Mouse (Mus musculus): Measurements from ENCODE around the gene Tnrc18. TPM values are rescaled to one million over a fixed set of nuclear protein-coding genes. Genes with fewer than 3 reads are reported as not detected.

Tnrc18 gene
- polyA plus RNA-seq, 1 experiment from 2014 or later: 40.7 TPM

GRCm38 (mm10) chr5:142813722-142814111 is 3.7 kb downstream of the Tnrc18 start:
- WGBS: under 1% methylated on average over 23 of the region's 23 CpGs
- peaks cover 16% of the 10 kb centered on the region for H3K36me3 ChIP-seq
- no peak for ATAC-seq

GRCm38 (mm10) chr5:142812976-142813721 is 4.3 kb downstream of the Tnrc18 start:
- peak overlapping the region; percentile 99 for H3K4me2 ChIP-seq (replicated peaks)
- peaks cover 45% of the 10 kb centered on the region for H3K4me1 ChIP-seq (replicated peaks)
- peak overlapping the region; percentile 100 for H3K9ac ChIP-seq (replicated peaks)
- no peaks in the 10 kb centered on the region for H3K9me3 ChIP-seq
- no peaks in the 10 kb centered on the region for H3K27me3 ChIP-seq
- peak overlapping the region; percentile 100 for H3K4me3 ChIP-seq (replicated peaks)
- peak overlapping the region; percentile 100 for H3K27ac ChIP-seq
- peaks cover 19% of the 10 kb centered on the region for H3K36me3 ChIP-seq
- no peak for ATAC-seq
- 0% methylated on average over 18 of the region's 18 CpGs for WGBS

More at GRCm38 (mm10) chr5:142813722-142814111, 3.7 kb downstream of the Tnrc18 start:
- Histone ChIP-seq H3K9ac (replicated peaks) (peak overlapping the region; percentile 100), H3K4me3 (replicated peaks) (peak overlapping the region; percentile 100), H3K4me1 (replicated peaks) (peaks cover 45% of the 10 kb centered on the region), H3K4me2 (replicated peaks) (peak overlapping the region; percentile 99), H3K9me3 (no peaks in the 10 kb centered on the region), H3K27ac (peak overlapping the region; percentile 100), H3K27me3 (no peaks in the 10 kb centered on the region)

GRCm38 (mm10) chr5:142812621-142812975 is 4.9 kb downstream of the Tnrc18 start:
- peak overlapping the region; percentile 100 for H3K4me3 ChIP-seq (replicated peaks)
- H3K4me1 ChIP-seq (replicated peaks): peaks cover 45% of the 10 kb centered on the region
- 3% methylated on average over 8 of the region's 8 CpGs for WGBS
- ATAC-seq: no peak
- no peaks in the 10 kb centered on the region for H3K27me3 ChIP-seq
- H3K9ac ChIP-seq (replicated peaks): peak overlapping the region; percentile 100
- H3K36me3 ChIP-seq: peaks cover 24% of the 10 kb centered on the region
- peak overlapping the region; percentile 100 for H3K27ac ChIP-seq
- H3K9me3 ChIP-seq: no peaks in the 10 kb centered on the region
- H3K4me2 ChIP-seq (replicated peaks): peak overlapping the region; percentile 99

- Histone ChIP-seq H3K36me3 (peaks cover 31% of the 10 kb centered on the region), H3K27ac (peak overlapping the region; percentile 100), H3K27me3 (no peaks in the 10 kb centered on the region), H3K4me3 (replicated peaks) (peak overlapping the region; percentile 100), H3K9ac (replicated peaks) (peak overlapping the region; percentile 100), H3K4me2 (replicated peaks) (peak overlapping the region; percentile 99), H3K4me1 (replicated peaks) (peaks cover 45% of the 10 kb centered on the region), H3K9me3 (no peaks in the 10 kb centered on the region)
- ATAC-seq: no peak
- WGBS: 23% methylated on average over 8 of the region's 8 CpGs
Observed at GRCm38 (mm10) chr5:142811870-142812443, 5.5 kb downstream of the Tnrc18 start.

- peak overlapping the region; percentile 100 for H3K4me3 ChIP-seq (replicated peaks)
- ATAC-seq: no peak
- peak overlapping the region; percentile 100 for H3K9ac ChIP-seq (replicated peaks)
- H3K4me2 ChIP-seq (replicated peaks): peak overlapping the region; percentile 99
- H3K4me1 ChIP-seq (replicated peaks): peaks cover 51% of the 10 kb centered on the region
- peaks cover 35% of the 10 kb centered on the region for H3K36me3 ChIP-seq
- peak overlapping the region; percentile 48 for H3K27ac ChIP-seq
- H3K27me3 ChIP-seq: no peaks in the 10 kb centered on the region
- 15% methylated on average over 20 of the region's 20 CpGs for WGBS
- H3K9me3 ChIP-seq: no peaks in the 10 kb centered on the region
Observed at GRCm38 (mm10) chr5:142810710-142811599, 6.5 kb downstream of the Tnrc18 start.

- 88% methylated on average over 7 of the region's 7 CpGs for WGBS
Observed at GRCm38 (mm10) chr5:142807661-142808060, 9.8 kb downstream of the Tnrc18 start.

GRCm38 (mm10) chr5:142803746-142804145 is 13.7 kb downstream of the Tnrc18 start:
- H3K27me3 ChIP-seq: no peaks in the 10 kb centered on the region
- H3K4me2 ChIP-seq (replicated peaks): no peak overlapping the region
- peaks cover 76% of the 10 kb centered on the region for H3K4me1 ChIP-seq (replicated peaks)
- H3K36me3 ChIP-seq: peaks cover 31% of the 10 kb centered on the region
- no peak for ATAC-seq
- WGBS: 93% methylated on average over 1 of the region's 1 CpGs
- H3K4me3 ChIP-seq (replicated peaks): no peak overlapping the region
- H3K9ac ChIP-seq (replicated peaks): no peak overlapping the region
- no peaks in the 10 kb centered on the region for H3K9me3 ChIP-seq
- peak overlapping the region; percentile 70; the same call in 1 of the 2 replicates for H3K27ac ChIP-seq

More at GRCm38 (mm10) chr5:142807661-142808060, 9.8 kb downstream of the Tnrc18 start:
- Histone ChIP-seq H3K27me3 (no peaks in the 10 kb centered on the region), H3K36me3 (peaks cover 37% of the 10 kb centered on the region), H3K9me3 (no peaks in the 10 kb centered on the region), H3K4me1 (replicated peaks) (peaks cover 75% of the 10 kb centered on the region), H3K27ac (no peak overlapping the region), H3K4me2 (replicated peaks) (no peak overlapping the region), H3K9ac (replicated peaks) (no peak overlapping the region), H3K4me3 (replicated peaks) (no peak overlapping the region)
- ATAC-seq: no peak

- H3K4me1 ChIP-seq (replicated peaks): peaks cover 84% of the 10 kb centered on the region
- no peaks in the 10 kb centered on the region for H3K27me3 ChIP-seq
- no peaks in the 10 kb centered on the region for H3K9me3 ChIP-seq
- WGBS: 74% methylated on average over 4 of the region's 4 CpGs
- H3K4me3 ChIP-seq (replicated peaks): no peak overlapping the region
- ATAC-seq: no peak
- H3K9ac ChIP-seq (replicated peaks): no peak overlapping the region
- H3K27ac ChIP-seq: no peak overlapping the region
- 0 out of 2 replicates have a peak overlapping the region, but pooled peaks have one; percentile 4 for H3K4me2 ChIP-seq (replicated peaks)
- H3K36me3 ChIP-seq: peaks cover 28% of the 10 kb centered on the region
Observed at GRCm38 (mm10) chr5:142802884-142803283, 14.6 kb downstream of the Tnrc18 start.

GRCm38 (mm10) chr5:142801977-142802376 is 15.5 kb downstream of the Tnrc18 start:
- H3K9ac ChIP-seq (replicated peaks): peak overlapping the region; percentile 49; the same call in 1 of the 2 replicates
- peak overlapping the region; percentile 19; the same call in 1 of the 2 replicates for H3K4me2 ChIP-seq (replicated peaks)
- no peaks in the 10 kb centered on the region for H3K9me3 ChIP-seq
- peak overlapping the region; percentile 67 for H3K27ac ChIP-seq
- no peak for ATAC-seq
- peaks cover 22% of the 10 kb centered on the region for H3K36me3 ChIP-seq
- H3K27me3 ChIP-seq: no peaks in the 10 kb centered on the region
- H3K4me1 ChIP-seq (replicated peaks): peaks cover 93% of the 10 kb centered on the region
- no peak overlapping the region for H3K4me3 ChIP-seq (replicated peaks)
- 40% methylated on average over 2 of the region's 2 CpGs for WGBS

- H3K9ac ChIP-seq (replicated peaks): no peak overlapping the region
- H3K36me3 ChIP-seq: peaks cover 20% of the 10 kb centered on the region; the same call in 1 of the 2 replicates
- H3K4me2 ChIP-seq (replicated peaks): peak overlapping the region; percentile 21
- H3K27me3 ChIP-seq: no peaks in the 10 kb centered on the region
- H3K9me3 ChIP-seq: no peaks in the 10 kb centered on the region
- H3K4me3 ChIP-seq (replicated peaks): no peak overlapping the region
- peaks cover 98% of the 10 kb centered on the region for H3K4me1 ChIP-seq (replicated peaks)
- WGBS: 10% methylated on average over 6 of the region's 6 CpGs
- no peak for ATAC-seq
- 0 out of 2 replicates have a peak overlapping the region, but pooled peaks have one; percentile 0 for H3K27ac ChIP-seq
Observed at GRCm38 (mm10) chr5:142800656-142801055, 16.8 kb downstream of the Tnrc18 start.

- Histone ChIP-seq H3K4me3 (replicated peaks) (no peak overlapping the region), H3K4me1 (replicated peaks) (peaks cover 98% of the 10 kb centered on the region), H3K27ac (no peak overlapping the region), H3K9me3 (no peaks in the 10 kb centered on the region), H3K4me2 (replicated peaks) (peak overlapping the region; percentile 21; the same call in 1 of the 2 replicates), H3K36me3 (peaks cover 23% of the 10 kb centered on the region; the same call in 1 of the 2 replicates), H3K9ac (replicated peaks) (no peak overlapping the region), H3K27me3 (no peaks in the 10 kb centered on the region)
- 10% methylated on average over 8 of the region's 8 CpGs for WGBS
- ATAC-seq: peak; percentile 46
Observed at GRCm38 (mm10) chr5:142800198-142800597, 17.3 kb downstream of the Tnrc18 start.
